Mouse (Mus musculus) heart, postnatal 4 days (tissue): Measurements from ENCODE around the gene Olfr544. TPM values are rescaled to one million over a fixed set of nuclear protein-coding genes. Genes with fewer than 3 reads are reported as not detected.

ENCODE experiments used
- DNase-seq: peaks from one replicate; pipeline ENCODE4 v3.0.0; 2021
- total RNA-seq, 2 experiments: library from RNA; stranded (reverse); gene quantifications; 2 replicates each; pipeline ENCODE4 v1.2.3; 2021

Gene Olfr544
- total RNA-seq, 2 experiments from 2014 or later: not detected

DNA sequence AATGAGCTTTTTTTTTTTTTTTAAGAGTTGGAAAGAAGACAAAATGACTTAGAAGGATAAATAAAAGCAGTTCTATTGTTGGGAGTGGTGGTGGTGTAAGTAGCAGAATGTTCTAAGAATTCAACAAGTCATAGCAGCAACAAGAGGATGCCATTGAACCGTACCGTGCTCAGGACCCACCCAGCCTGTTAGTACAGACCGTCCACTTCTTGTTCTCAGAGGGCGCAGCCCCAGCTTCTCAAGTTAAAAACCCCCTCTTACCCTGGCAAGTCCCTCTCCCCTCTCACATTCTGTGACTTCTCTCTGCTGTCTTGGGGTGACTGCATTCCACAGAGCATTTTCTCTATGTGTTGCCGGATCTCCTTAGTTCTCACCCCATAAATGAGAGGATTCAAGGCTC lies 11.5 kb downstream of the Olfr544 start:
- DNase-seq: no peak

DNA sequence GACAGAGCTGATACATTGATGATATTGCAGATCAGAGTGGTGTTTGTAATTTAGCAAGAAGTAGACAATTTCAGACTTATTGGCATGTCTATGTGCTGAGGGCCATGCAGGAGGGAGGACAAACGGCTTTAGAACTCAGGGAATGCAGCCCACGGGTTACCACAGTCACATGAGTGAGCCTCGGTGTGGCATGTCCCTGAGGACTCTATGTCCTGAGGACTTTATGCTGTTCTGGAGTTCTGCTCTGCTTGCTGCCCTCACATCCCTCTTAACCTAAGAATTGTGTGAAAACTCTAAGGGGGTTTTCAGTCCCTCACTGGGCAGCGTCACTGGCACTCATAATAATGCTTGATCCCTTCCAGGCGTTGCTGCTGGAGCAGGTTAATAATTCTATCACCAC lies 15.4 kb downstream of the Olfr544 start:
- no peak for DNase-seq

DNA sequence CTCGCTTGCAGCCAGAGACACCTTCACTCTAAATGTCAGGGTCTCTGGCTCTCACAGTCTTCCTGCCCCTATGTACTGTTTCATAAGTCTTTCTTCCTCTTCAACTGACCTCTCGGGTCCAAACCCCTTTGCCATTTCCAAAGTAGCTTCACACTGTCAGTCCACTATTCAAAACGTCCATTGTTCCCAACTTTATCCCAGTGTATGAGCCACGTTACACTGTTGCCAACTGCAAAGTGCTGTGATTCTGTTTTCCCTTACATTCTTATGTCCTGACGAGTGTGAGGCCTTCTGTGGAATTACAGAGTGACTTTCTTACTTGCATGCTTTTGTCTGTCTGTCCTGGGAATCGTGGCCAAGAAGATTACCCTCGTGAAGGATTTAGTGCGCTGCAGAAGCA lies 20.5 kb downstream of the Olfr544 start:
- no peak for DNase-seq

DNA sequence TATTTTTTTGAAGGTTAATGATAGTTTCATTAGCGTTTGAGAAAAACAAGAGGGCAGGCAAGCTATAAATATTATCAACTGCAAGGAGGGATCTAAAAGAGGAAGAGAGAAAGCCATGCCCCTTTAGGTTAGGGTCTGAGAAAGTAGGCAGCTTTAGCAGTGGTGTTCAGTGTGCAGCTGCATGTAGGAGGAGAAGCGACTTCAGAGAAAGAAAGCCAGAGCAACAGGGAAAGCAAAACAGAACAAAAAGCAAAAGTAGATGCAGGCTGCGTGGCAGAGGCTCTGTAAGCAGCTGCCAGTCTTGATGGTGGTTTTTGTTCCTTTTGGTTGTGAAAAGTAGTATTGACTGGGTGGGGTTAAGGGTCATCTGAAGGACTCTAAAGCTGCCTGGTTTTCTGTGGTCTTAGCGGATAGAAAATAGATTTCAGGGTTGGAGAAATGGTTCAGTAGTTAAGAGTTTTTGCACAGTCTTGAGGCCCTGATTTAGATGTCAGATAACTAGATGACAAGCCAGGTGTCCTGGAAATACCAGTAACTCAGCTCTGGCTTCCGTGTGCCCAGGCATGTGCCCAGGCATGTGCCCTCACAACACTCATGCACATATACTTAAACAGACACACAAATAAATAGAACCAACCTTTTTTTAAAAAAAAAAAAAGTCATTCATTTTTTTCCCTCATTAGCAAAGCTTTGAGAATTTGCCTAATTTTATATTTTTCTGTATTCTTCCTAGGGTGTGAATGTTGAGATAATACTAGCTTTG lies 29.3 kb downstream of the Olfr544 start:
- DNase-seq: no peak

DNA sequence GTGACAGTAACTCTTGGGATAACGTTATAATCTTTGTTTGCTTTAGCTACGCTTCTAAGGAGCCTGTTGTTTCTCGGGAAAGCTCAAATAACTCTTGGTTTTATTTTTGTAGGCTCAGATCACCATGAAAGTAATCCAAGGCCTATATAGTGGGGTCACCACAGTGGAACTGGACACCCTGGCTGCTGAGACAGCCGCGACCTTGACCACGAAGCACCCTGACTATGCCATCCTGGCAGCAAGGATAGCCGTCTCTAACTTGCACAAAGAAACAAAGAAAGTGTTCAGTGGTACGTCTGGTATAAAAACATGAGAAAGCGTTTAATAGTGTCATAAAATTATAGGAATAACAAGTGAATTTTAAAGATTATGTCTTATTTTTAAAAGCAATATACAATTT lies 41.7 kb downstream of the Olfr544 start:
- DNase-seq: no peak

DNA sequence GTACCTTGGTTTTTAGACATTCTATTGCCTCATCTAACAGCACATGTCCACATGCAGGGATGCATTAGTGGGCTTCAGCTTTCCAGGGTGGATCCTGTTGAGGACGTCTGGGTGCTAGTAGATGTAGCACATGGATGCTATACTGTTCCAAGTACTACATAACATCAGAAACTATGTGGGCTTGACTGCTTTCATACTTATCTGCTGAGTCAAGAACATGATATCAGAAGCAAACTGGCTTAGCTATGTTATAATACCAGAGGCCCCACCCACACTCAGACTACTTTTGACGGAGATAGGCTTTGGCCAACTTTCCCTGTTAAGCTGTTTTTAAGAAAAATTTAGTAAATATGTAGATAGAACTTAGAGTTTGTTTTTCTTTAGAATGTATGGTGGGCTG lies 43.8 kb downstream of the Olfr544 start:
- no peak for DNase-seq

DNA sequence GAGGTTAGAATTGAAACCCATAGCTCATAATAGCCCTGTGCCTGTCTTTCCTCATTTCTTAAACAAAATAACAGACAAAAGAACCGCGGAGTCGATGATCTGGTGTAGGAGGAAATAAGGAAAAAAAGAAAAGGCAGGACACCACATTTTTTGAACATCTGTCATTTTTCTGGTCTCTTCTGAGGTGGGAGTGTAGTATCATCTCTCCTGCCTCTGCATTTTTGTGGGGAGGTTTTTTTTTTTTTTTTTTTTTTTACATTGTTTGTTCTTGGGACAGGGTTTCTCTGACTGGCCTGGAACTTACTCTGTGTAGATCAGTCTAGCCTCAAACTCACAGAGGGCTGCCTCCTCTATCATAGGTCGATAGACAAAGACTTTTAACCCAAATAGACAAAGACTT lies 45.7 kb downstream of the Olfr544 start:
- no peak for DNase-seq

DNA sequence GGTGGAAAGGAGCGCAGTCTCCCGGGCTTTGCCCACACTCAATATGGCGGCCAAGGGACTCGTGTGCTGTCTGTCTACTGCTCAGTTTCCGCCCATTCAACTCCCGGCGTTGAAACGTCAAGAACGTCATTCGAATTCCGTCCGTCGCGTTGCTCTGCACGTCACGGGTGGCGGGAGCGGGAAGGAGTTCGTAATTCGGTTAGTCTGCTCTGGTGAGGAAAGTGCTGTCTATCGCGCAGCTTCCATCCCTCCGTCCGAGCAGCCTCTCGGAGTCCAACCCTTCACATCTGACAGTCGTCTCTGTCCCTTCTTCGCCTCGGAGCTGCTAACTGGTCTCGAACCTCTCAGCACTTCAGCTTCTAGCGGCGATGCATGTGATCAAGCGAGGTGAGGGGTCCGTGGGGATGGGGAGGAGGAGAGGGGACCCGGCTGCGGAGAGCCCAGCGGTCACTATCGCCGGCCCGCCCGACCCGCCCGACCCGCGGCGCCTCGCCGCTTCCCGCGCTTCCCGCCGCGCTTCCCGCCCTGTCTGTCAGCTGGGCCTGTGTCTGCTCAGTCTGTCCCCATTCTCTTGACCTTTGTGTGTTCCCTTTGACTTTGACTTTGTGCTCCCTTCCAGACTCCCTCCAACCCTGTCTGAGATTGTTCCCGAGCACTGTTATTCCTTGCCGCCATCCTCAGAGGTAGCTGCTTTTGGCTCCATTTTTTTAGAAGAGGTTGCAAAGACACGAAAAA lies 46.3 kb downstream of the Olfr544 start, which contains the start of gene Rrm1:
Gene Rrm1, plus strand, starts transcription at position 39 of the 735 bp plus-strand sequence.
- peak; percentile 94 for DNase-seq

DNA sequence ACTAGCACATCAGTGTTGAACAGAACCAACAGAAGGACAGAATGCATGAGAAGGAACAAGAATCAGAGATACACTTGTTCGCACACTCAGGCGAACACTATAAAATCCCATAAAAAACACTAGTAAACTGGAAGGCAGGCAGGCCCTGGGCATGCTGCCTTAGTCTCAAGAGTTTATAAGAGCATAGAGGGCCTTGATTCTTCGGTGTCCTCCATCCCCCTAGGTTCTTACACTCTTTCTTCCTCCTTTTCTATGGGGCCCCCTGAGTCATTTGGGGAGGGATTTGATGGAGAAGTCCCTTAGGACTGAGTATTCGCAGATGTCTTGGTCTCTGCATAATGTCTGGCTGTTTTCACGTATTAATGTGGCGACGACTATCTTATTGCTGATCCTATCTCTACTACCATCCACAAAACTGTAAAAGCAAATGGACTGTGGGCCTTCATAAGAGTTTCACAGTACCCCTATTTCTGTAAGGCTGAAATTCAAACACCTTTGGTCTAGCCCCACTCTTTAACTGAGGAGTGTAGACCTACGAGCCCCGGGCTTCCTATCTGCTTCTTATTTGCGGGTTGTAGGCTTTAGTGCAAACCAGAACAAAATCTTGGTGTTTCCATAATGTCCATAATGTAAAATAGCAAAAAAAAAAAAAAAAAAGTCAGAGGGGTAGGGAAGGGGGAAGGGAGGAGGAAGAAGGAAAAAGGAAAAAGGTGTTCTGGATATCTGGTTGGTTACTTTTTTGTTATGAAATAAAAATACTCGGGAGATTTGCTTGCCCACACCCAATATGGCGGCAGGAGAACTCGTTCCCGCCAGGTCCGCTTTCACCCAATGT lies 47.1 kb downstream of the Olfr544 start:
- no peak for DNase-seq

DNA sequence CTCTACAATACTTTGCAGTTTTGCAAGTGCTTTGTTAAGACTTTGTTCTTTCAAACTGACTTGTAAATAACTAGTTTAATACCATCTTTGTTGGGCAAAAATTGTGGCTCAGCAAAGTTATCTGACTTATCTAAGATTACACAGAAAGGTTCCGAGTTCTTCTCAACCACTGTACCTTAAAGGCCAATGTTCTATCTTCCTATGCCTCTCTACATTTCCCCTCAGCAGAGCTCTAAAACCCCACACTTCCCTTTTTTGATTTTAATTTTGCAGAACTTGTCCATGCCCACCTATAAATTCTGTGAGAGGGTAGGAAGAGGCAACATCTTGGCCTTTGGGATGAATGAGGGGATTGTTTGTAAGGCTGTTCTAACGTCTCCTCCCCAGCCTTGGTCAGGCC lies 53.8 kb downstream of the Olfr544 start:
- DNase-seq: no peak

Other genes with a start within 250 kb of the Olfr544 start
- gene Rhog, start 232.3 kb downstream of the Olfr544 start, total RNA-seq: 10 to 100 TPM; 37.0 to 39.2 TPM
- 10 to 100 TPM; 23.9 to 24.0 TPM for gene Stim1, start 220.5 kb downstream of the Olfr544 start, total RNA-seq
- gene Rrm1, start 46.6 kb downstream of the Olfr544 start, total RNA-seq: 100 to 1,000 TPM; 101 to 103 TPM
- not detected for gene Olfr543, start 6.6 kb downstream of the Olfr544 start, total RNA-seq
- gene Olfr545, start 11.3 kb upstream of the Olfr544 start, total RNA-seq: not detected
- not detected for gene Olfr547, start 46.4 kb upstream of the Olfr544 start, total RNA-seq
- not detected for gene Olfr548-ps1, start 52.6 kb upstream of the Olfr544 start, total RNA-seq
- gene Olfr549, start 61.6 kb upstream of the Olfr544 start, total RNA-seq: not detected
- gene Trim21, start 77.2 kb upstream of the Olfr544 start, total RNA-seq: 1 to 10 TPM; 4.4 to 4.9 TPM
- gene Olfr550, start 83.1 kb upstream of the Olfr544 start, total RNA-seq: not detected
- gene Olfr551, start 103.6 kb upstream of the Olfr544 start, total RNA-seq: not detected
- gene Olfr552, start 109.5 kb upstream of the Olfr544 start, total RNA-seq: under 1 TPM in 1 of 2 experiments, not detected in 1; 0.07 TPM
- gene Olfr553, start 129.9 kb upstream of the Olfr544 start, total RNA-seq: not detected
- not detected for gene Olfr554, start 150.1 kb upstream of the Olfr544 start, total RNA-seq
- not detected for gene Olfr555, start 170.5 kb upstream of the Olfr544 start, total RNA-seq
- gene Olfr556, start 176.6 kb upstream of the Olfr544 start, total RNA-seq: not detected
- gene Trim68, start 199.0 kb upstream of the Olfr544 start, total RNA-seq: 1 to 10 TPM; 8.3 to 9.6 TPM
- gene Olfr557, start 207.6 kb upstream of the Olfr544 start, total RNA-seq: not detected
- 1 to 10 TPM; 2.9 to 3.1 TPM for gene Olfr558, start 213.9 kb upstream of the Olfr544 start, total RNA-seq
- not detected for gene Olfr33, start 230.8 kb upstream of the Olfr544 start, total RNA-seq
- not detected for gene Olfr559, start 239.2 kb upstream of the Olfr544 start, total RNA-seq